Mouse (Mus musculus) bone marrow macrophage, adult 2 months (primary cell): Measurements from ENCODE around the gene Igfbp2.

Source experiments
- CTCF ChIP-seq: IDR thresholded peaks from 2 replicates; pipeline ENCODE4 v1.5.1; 2012; ENCODE audit warnings: low read depth, mild to moderate bottlenecking, low read length, moderate library complexity
- POLR2A ChIP-seq: IDR thresholded peaks from 2 replicates; pipeline ENCODE4 v1.6.1; 2012; ENCODE audit warnings: mild to moderate bottlenecking, low read depth, low read length, borderline replicate concordance

DNA sequence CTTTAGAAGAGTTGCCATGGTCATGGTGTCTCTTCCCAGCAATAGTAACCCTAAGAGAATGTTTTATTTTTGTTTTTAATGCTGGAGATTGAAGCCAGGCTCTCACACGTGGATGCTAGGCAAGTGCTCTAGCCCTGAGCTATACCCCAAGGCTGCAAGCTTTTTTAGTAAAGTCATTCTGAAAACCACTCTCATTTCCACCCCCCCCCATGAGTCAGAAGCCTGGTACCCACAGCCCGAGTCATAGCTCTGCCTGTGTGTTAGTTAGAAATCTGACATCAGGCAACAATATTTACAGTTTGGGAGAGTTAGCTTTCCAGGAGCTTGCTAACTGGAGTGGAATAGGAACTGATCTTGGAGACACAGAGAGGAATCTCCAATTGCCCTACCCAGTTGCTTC lies 25.9 kb upstream of the Igfbp2 start:
- TF ChIP-seq POLR2A = no peak
- TF ChIP-seq CTCF = no peak
